Mouse (Mus musculus) mouse trophoblast stem cell (cell line): Measurements from ENCODE around the gene Slc19a1.

Experiments
- in situ Hi-C, 2 experiments: fragments of 300-500 bp; cut with MseI, MboI; formaldehyde crosslinking; loops; 2 replicates in 1 of 2; 3 replicates in 1 of 2; pipeline ENCODE4 v1.15.1; 2025

The Slc19a1 gene

DNA sequence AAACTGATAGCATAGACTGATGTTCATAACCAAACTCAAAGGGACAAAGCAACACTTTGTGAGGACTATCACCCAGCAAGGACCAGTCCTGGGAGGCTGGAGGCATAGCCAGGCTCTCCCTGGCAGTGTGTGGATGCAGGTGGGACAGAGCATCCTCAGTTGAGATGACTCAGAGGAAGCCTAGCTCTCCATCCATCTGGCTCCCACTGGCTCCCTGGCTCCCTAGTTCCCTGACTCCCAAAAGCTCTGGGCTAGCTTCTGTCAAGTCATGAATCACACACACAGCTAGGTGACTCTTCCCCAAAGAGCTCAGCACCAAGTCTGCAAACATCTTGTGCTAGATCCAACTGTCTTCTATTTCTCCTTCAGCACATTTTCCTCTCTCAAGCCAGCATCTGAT lies 61.8 kb downstream of the Slc19a1 start:
- in situ Hi-C loops, result no loop called here

DNA sequence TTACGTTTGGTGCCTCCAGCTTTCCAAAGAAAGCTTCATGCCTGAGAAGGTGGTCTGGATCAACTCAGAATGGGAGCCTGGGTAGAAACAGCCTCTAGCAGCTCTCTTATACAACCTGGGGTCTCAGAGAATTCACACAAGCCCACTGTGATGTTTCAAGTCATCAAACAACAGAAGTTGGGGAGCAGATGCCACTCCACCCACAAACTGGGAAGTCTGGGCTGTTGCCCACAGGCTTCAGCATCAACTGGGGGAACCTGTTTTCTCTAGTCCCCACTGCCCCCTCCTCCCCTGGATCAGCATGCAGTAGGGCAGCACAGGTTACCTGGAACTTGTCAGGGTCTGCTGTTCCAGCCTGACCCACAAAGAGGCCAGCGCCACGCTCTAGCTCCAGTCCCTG lies 63.6 kb downstream of the Slc19a1 start:
- in situ Hi-C loops, result no loop called here

DNA sequence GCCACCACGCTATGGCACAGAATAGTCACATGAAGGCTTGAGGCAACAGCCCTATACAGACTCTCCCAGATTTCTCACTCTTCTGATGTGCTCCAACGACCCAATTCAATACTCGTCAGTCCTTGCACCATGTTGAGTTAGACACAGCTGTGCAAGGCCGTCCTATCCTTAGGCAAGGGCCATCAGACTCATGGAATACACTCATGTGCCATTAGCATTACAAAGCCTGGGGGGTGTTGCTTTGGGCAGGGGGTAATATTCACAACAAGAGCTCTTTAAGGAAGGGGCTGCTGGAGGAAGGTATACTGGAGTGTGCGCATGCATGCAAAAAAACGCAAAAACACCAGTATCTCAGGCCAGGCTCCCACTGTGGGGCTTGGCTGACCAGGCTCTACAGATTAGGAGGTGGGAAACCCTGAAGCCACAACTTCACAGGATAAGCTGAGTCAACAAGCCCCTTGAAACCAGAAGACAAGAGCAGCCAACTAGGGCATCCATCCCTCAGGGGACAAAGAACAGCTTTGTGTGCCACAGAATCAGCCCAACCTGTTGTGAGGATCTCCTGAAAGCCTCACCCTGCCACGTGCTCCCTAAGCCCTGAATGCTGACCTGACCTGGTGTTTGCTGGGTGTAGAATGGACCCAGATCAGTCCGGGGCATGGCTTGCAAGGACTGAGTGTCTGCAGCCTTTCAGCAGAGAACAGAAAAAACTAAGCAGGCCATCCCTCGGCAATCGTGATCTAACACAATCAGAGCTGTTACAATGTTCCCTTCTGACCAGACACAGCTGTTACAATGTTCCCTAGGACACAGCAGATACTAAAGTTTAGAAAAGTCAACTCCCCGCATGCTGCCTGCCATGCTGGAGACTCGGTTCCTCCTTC lies 65.2 kb downstream of the Slc19a1 start:
- in situ Hi-C loops, result no loop called here

DNA sequence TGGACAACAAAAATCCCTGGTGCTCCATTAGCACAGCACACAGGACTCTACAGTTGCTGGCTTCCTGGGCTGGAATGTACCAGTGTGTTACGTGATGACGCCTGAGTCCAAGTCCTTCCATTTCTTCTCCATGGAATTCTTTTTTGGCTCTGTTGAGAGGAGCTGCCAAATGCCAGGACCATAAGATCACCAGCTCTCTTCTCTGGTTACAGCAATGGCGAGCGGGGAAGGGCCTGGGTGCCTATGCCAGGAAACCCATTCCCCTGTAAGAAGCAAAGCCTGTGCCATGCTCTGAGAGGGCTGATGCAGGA lies 65.8 kb downstream of the Slc19a1 start:
- in situ Hi-C loops, result no loop called here

DNA sequence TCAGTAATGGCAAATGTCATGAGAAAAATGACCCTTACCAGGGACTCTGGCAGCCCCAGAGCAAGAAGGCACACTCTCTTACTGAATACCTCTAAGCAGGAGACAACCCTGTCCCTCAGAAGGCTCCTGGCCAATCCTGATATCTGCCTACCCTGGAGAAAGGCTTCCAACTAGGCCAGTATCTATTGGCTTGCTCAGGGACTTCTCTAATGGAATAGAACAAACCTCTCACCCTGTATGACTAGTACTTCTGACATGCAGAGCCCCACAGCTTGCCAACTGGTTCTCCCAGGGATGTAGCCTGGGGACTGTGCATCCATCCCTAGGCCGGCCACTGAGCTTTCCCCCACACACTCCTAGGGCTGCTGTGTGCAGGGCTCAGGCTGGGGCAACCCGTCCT lies 66.6 kb downstream of the Slc19a1 start:
- in situ Hi-C loops, result no loop called here

DNA sequence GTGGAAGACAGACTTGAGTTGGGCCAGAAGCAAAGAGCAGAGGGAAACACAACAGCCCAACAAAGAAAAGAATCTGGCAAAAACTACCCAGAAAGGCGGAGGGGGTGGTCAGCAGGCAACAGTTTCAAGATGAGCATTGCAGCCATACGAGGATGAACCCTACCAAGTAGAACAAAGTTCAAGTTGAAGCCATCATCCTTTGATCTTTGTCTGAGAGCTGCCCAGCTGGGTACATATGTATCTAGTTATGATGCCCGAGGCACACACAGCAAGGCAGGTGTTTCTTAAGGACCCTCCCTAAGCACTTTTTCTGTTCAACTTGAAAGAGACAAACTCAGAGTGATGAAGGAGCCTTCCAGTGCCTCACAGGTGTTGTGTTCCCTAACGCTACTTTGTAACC lies 67.7 kb downstream of the Slc19a1 start:
- in situ Hi-C loops, result no loop called here

DNA sequence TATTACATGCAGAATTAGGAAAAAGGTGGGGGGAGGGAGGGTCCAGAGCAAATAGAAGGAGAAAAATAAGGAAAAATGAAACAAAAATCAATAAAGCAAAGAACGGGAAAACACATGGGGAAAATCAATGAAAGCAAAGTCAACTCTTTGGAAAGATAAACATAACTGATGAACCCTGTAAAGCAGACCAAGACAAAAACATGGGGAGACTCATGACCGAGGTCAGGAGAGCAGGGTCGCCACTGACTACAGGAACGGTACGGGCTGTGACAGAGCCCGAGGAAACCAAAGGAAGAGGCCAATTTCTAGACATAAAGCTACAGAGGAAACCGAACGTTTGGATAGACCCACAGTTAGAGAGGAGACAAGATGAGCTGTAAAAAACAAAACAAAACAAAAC lies 71.6 kb downstream of the Slc19a1 start:
- in situ Hi-C loops, result no loop called here

DNA sequence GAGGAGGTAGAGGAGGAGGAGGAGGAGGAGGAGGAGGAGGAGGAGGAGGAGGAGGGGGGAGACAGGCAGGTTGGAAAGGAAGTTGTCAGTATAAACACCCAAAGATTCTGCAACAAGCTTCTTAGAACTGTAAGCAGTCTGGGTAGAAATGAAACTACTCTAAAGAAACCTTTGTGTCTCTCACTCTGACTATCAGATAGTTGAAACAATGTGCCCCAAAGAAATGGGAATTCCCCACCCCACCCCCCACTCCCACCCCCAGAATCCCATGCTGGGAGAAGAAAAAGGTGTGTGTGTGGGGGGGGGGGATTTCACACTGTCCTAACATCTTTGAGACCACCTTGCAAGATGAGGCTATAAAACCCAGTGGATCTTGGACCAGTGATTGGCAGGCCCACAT lies 72.3 kb downstream of the Slc19a1 start:
- in situ Hi-C loops, result no loop called here

DNA sequence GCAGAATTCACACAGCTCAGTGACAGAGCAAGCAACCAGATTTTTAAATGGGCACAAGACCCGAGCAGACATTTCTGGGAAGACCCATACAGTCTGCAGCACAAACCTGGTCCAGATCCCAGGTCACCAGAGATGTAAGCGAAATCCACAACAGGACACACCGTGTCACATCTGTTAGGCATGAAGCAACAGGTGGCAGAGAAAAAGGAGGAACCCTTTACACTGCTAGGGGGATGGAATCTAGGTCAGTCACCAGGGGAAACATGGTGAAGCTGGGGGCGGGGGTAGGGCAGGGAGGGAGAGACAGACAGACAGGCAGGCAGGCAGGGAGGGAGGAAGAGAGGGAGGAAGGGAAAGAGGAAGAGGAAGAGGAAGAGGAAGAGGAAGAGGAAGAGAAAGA lies 76.1 kb downstream of the Slc19a1 start:
- in situ Hi-C loops, result no loop called here

DNA sequence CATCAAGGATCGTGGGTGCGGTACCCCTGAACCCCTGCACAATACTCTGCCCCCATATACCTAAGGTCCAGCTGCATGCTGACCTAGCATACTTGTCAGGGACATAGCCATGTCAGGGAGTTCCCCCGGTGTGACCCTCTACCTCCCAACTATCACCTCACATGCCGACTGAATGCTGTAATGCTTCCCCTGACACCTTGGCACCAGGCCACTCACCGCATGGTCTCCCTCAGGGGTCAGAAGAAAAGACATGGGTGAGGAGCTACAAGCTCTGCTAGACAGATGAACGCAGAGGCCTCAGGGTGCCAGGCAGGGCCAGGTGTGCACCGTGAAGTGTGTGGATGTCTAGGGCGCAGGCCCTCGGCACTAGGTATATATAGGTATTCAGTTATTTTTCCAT lies 78.0 kb downstream of the Slc19a1 start:
- in situ Hi-C loops, result no loop called here
